Mouse (Mus musculus) small intestine, adult 2 months (tissue): ENCODE data around the gene Mtfr1l.

Experiments
- CTCF ChIP-seq: fragments of 200-500 bp; IDR thresholded peaks from 2 replicates; pipeline ENCODE4 v1.5.1; 2012; ENCODE audit warnings: low read depth, mild to moderate bottlenecking, control low read depth, inconsistent platforms, low read length, moderate library complexity, mixed read lengths; ENCODE audit not compliant: insufficient replicate concordance, insufficient read length; ENCODE audit errors: extremely low read depth
- POLR2A ChIP-seq: fragments of 200-500 bp; IDR thresholded peaks from 2 replicates; pipeline ENCODE4 v1.6.1; 2012; ENCODE audit warnings: low read depth, mild to moderate bottlenecking, control low read depth, inconsistent platforms, low read length, moderate library complexity

GRCm38 (mm10) chr4:134485151-134485900, 49.9 kb downstream of the Mtfr1l start:
- TF ChIP-seq CTCF (no peak), POLR2A (no peak)
